Comparison of ENCODE assay signal across 19 mouse cellular contexts in the genomic region with DNA sequence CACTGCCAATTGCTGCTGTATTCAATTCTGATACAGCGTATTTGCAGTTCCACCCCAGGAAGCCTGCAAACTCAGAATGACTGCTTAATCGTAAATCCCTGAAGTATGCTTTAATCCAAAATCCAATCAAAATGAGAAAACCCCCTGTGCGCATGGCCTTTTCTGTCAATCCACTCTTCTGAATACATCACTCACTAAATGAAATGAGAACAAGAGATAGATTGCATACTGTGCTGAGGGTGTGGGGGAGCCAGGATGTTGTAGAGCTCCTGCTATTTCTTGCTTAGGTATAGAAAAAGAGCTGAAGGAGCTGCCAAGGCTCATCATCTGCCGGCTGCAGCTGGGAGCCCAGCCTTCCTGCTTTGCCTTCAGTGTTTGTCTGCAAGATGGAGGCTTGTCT. TPM values are rescaled to one million over a fixed set of nuclear protein-coding genes. Genes with fewer than 3 reads are reported as not detected.
DNase-seq lines count a peak whose midpoint lies in the region; ATAC-seq lines count a peak whose summit lies in the region.
"Had no signal": no experiment of that assay in that cellular context is flagged by ENCODE, and none has a peak within 500 bp of the region (broad histone marks: within the 10 kb centered on the region; RNA-seq: fewer than 3 reads in every experiment).

No protein-coding gene starts in this region.

- H3K9me3 ChIP-seq in forebrain, embryonic 13.5 days (replicated peaks) = no peaks in the 10 kb centered on the region
- H3K9me3 ChIP-seq in forebrain, embryonic 11.5 days (ENCODE audit: control insufficient read depth, low read length) = no peaks in the 10 kb centered on the region
- no peaks in the 10 kb centered on the region for H3K9me3 ChIP-seq in neural tube, embryonic 14.5 days (ENCODE audit: control insufficient read depth, low read length)
- H3K9me3 ChIP-seq in midbrain, embryonic 11.5 days (ENCODE audit: control insufficient read depth, low read length) = no peaks in the 10 kb centered on the region
- H3K9me3 ChIP-seq: neural tube, embryonic 12.5 days had no signal

- peaks cover 12% of the 10 kb centered on the region; the same call in 1 of the 2 replicates for H3K4me1 ChIP-seq in forebrain, embryonic 13.5 days
- H3K4me1 ChIP-seq in forebrain, embryonic 11.5 days (replicated peaks; ENCODE audit: control insufficient read depth, insufficient read depth, low read length) = no peaks in the 10 kb centered on the region; the same call in 1 of the 2 replicates
- H3K4me1 ChIP-seq in neural tube, embryonic 14.5 days (ENCODE audit: control insufficient read depth, insufficient read depth, low read length) = no peaks in the 10 kb centered on the region
- H3K4me1 ChIP-seq in midbrain, embryonic 11.5 days (ENCODE audit: control insufficient read depth, insufficient read depth, low read length) = no peaks in the 10 kb centered on the region

- DNase-seq in forebrain, embryonic 11.5 days (ENCODE audit: low spot score) = no peak
- DNase-seq in neural tube, embryonic 10.5 days (ENCODE audit: extremely low spot score, low spot score) = no peak
- no peak for DNase-seq in midbrain, embryonic 11.5 days (ENCODE audit: low spot score, missing footprints)
- peak; percentile 30 for DNase-seq in retina, postnatal 1 day
- DNase-seq in kidney, postnatal 10 days = no peak
- no peak for DNase-seq in layer of hippocampus, adult 9-10 months (ENCODE audit: low spot score)
- DNase-seq: adrenal gland, postnatal 14 days; cerebellum, adult 9-10 months; embryo, embryonic 11 days; heart, adult 18-20 months; thymus, postnatal 4 days had no signal

- H3K36me3 ChIP-seq in forebrain, embryonic 13.5 days (ENCODE audit: poor library complexity, severe bottlenecking) = no peaks in the 10 kb centered on the region
- H3K36me3 ChIP-seq in forebrain, embryonic 11.5 days (ENCODE audit: control insufficient read depth, insufficient read depth, low read length) = no peaks in the 10 kb centered on the region
- H3K36me3 ChIP-seq in neural tube, embryonic 14.5 days (ENCODE audit: control insufficient read depth, insufficient read depth, low read length) = no peaks in the 10 kb centered on the region
- H3K36me3 ChIP-seq in midbrain, embryonic 11.5 days (ENCODE audit: control insufficient read depth, insufficient read depth, low read length) = no peaks in the 10 kb centered on the region
- H3K36me3 ChIP-seq: neural tube, embryonic 12.5 days had no signal

- peak; percentile 45; the same call in 1 of the 2 replicates for ATAC-seq in forebrain, embryonic 13.5 days
- no peak for ATAC-seq in forebrain, embryonic 11.5 days (replicated peaks; ENCODE audit: low FRiP score)
- ATAC-seq in neural tube, embryonic 14.5 days (ENCODE audit: low read depth) = peak; percentile 26; the same call in 1 of the 2 replicates
- ATAC-seq in midbrain, embryonic 11.5 days (ENCODE audit: low FRiP score) = peak; percentile 33; the same call in 1 of the 2 replicates

- no peak overlapping the region for H3K27ac ChIP-seq in forebrain, embryonic 13.5 days
- H3K27ac ChIP-seq in forebrain, embryonic 11.5 days (ENCODE audit: low read depth, low read length) = no peak overlapping the region
- H3K27ac ChIP-seq in neural tube, embryonic 14.5 days (ENCODE audit: low read depth, low read length) = no peak overlapping the region; the same call in 1 of the 2 replicates
- H3K27ac ChIP-seq in midbrain, embryonic 11.5 days (ENCODE audit: low read depth, low read length) = no peak overlapping the region
- H3K27ac ChIP-seq: kidney, postnatal 0 days; neural tube, embryonic 12.5 days; stomach, postnatal 0 days had no signal

- H3K27me3 ChIP-seq in forebrain, embryonic 13.5 days = no peaks in the 10 kb centered on the region
- no peaks in the 10 kb centered on the region for H3K27me3 ChIP-seq in forebrain, embryonic 11.5 days (ENCODE audit: control insufficient read depth, insufficient read depth, low read length)
- no peaks in the 10 kb centered on the region for H3K27me3 ChIP-seq in neural tube, embryonic 14.5 days (ENCODE audit: control insufficient read depth, insufficient read depth, low read length)
- no peaks in the 10 kb centered on the region for H3K27me3 ChIP-seq in midbrain, embryonic 11.5 days (ENCODE audit: control insufficient read depth, insufficient read depth, low read length)
- H3K27me3 ChIP-seq: CH12.LX; neural tube, embryonic 12.5 days had no signal

- no peak overlapping the region for H3K4me3 ChIP-seq in forebrain, embryonic 13.5 days
- no peak overlapping the region for H3K4me3 ChIP-seq in forebrain, embryonic 11.5 days (ENCODE audit: low read depth, low read length)
- no peak overlapping the region for H3K4me3 ChIP-seq in neural tube, embryonic 14.5 days (ENCODE audit: low read depth, low read length)
- no peak overlapping the region for H3K4me3 ChIP-seq in midbrain, embryonic 11.5 days (ENCODE audit: low read depth, low read length)
- H3K4me3 ChIP-seq: neural tube, embryonic 12.5 days had no signal

- WGBS in forebrain, embryonic 13.5 days = 11% methylated on average over 4 of the region's 4 CpGs
- 27% methylated on average over 4 of the region's 4 CpGs for WGBS in forebrain, embryonic 11.5 days
- 61% methylated on average over 4 of the region's 4 CpGs for WGBS in neural tube, embryonic 14.5 days
- 37% methylated on average over 4 of the region's 4 CpGs for WGBS in midbrain, embryonic 11.5 days

- no peak overlapping the region for H3K9ac ChIP-seq in forebrain, embryonic 13.5 days
- H3K9ac ChIP-seq in forebrain, embryonic 11.5 days (ENCODE audit: low read length) = no peak overlapping the region
- H3K9ac ChIP-seq in neural tube, embryonic 14.5 days (replicated peaks; ENCODE audit: low read depth, low read length) = no peak overlapping the region
- H3K9ac ChIP-seq in midbrain, embryonic 11.5 days (ENCODE audit: low read length) = no peak overlapping the region
- H3K9ac ChIP-seq: neural tube, embryonic 12.5 days had no signal

- peak overlapping the region; percentile 15; the same call in 1 of the 2 replicates for H3K4me2 ChIP-seq in forebrain, embryonic 13.5 days
- no peak overlapping the region for H3K4me2 ChIP-seq in forebrain, embryonic 11.5 days (ENCODE audit: low read depth, low read length, severe bottlenecking)
- no peak overlapping the region for H3K4me2 ChIP-seq in neural tube, embryonic 14.5 days (ENCODE audit: low read depth, low read length)
- H3K4me2 ChIP-seq in midbrain, embryonic 11.5 days = no peak overlapping the region
- H3K4me2 ChIP-seq: neural tube, embryonic 12.5 days had no signal

RNA-seq across cellular contexts. Expression of gene Gm7361, which starts 46.5 kb away (rescaled TPM):
- polyA plus RNA-seq in forebrain, embryonic 13.5 days (2015; fragmentation: Nextera tagmentation; extraction: Ambion mirVana) = not detected in 2 replicates
- polyA plus RNA-seq in forebrain, embryonic 11.5 days (2014; fragmentation: Nextera tagmentation; extraction: Ambion mirVana) = 0.09 TPM in 1 of 2 replicates, not detected in the other
- 0.42 and 0.66 TPM in 2 replicates for polyA plus RNA-seq in neural tube, embryonic 14.5 days (2014; fragmentation: Nextera tagmentation; extraction: Ambion mirVana)
- 0.10 TPM in 1 of 2 replicates, not detected in the other for polyA plus RNA-seq in midbrain, embryonic 11.5 days (2014; fragmentation: Nextera tagmentation; extraction: Ambion mirVana)
- polyA plus RNA-seq: heart, embryonic 16.5 days; kidney, postnatal 0 days; liver, embryonic 16.5 days; neural tube, embryonic 12.5 days; stomach, postnatal 0 days had no signal
